Mouse (Mus musculus) heart, postnatal 4 days (tissue): Measurements from ENCODE around the gene Spata1. TPM values are rescaled to one million over a fixed set of nuclear protein-coding genes. Genes with fewer than 3 reads are reported as not detected.

Experiments
- DNase-seq: peaks from one replicate; pipeline ENCODE4 v3.0.0; 2021
- total RNA-seq, 2 experiments: library from RNA; stranded (reverse); gene quantifications; 2 replicates each; pipeline ENCODE4 v1.2.3; 2021

Spata1 gene
- total RNA-seq = 1 to 10 TPM; 2.1 to 3.0 TPM

- DNase-seq = peak; percentile 95
Measured at GRCm38 (mm10) chr3:146499431-146500002, at the start of gene Spata1, which contains the start of gene Gng5. Spata1 (minus strand) TSS chr3:146499753. Gng5 (plus strand) TSS chr3:146499807.

- DNase-seq = no peak
Measured at GRCm38 (mm10) chr3:146543632-146544031, 44.1 kb upstream of the Spata1 start.

DNA sequence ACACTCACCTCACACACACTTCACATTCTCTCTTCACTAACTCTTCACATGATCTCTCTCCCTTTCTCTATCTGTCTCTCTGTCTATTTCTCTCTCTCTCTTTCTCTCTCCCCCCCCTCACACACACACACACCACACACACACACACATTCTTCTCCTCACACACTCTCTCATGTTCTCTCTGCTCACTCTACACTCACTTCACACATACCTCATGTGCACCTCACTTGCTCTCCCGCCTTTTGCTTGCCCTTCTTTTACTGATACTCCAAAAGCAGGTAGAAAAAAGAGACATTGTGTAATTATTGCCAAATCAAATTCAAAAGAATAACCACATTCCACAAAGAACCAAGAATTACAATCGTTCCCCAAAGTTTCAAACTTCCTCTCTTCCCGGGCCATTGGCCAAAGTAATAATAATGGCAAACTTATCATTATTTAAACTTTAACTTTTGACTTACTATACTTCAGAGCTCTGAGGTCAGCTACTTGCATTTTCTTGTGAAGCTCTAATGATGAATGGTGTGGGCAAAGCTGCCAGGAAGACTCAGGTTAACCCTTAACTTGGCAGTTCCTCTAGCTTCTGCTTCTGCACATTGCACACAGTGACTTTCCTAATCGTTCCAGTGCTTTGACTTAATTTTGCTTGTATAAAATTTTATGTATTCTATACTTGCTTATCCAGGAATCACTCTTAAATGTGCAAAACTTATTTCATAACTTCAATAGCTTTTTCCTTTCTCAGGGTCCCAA is 41.1 kb upstream of the Spata1 start:
- DNase-seq = no peak

- no peak for DNase-seq
Measured at GRCm38 (mm10) chr3:146534986-146535385, 35.4 kb upstream of the Spata1 start.

GRCm38 (mm10) chr3:146528335-146528734 is 28.8 kb upstream of the Spata1 start:
- DNase-seq = no peak

GRCm38 (mm10) chr3:146521652-146522020 is 22.1 kb upstream of the Spata1 start:
- no peak for DNase-seq

GRCm38 (mm10) chr3:146520798-146521651 is 21.5 kb upstream of the Spata1 start, which contains the start of gene Rpf1:
Rpf1 (minus strand) TSS chr3:146521429.
- DNase-seq = peak; percentile 91

GRCm38 (mm10) chr3:146520226-146520797 is 20.8 kb upstream of the Spata1 start:
- DNase-seq = no peak

- no peak for DNase-seq
Measured at GRCm38 (mm10) chr3:146506711-146507110, 7.2 kb upstream of the Spata1 start.

DNA sequence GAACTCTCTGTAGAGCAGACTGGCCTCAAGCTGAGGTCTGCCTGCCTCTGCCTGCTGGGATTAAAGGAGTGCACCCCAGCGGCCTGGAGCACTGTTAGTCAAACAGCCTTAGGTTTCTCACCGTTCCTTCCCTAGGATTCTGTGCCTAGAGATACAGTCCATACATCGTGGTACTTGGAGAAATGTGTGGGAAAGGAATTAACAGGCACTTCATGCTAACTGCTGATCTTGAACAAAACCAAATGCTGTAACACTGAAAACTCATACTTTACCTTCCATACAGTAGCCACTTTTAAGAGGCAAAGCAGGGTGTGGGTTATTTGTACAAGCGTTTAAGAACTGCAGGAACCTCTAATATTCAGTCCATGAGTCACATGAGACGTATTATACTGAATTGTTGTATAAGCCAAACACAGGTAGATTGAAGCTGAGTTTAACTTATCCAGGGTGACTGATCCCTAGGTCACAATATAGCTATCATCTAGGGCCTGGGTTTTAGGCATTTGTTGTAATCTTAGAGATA is 2.1 kb upstream of the Spata1 start:
- no peak for DNase-seq

DNA sequence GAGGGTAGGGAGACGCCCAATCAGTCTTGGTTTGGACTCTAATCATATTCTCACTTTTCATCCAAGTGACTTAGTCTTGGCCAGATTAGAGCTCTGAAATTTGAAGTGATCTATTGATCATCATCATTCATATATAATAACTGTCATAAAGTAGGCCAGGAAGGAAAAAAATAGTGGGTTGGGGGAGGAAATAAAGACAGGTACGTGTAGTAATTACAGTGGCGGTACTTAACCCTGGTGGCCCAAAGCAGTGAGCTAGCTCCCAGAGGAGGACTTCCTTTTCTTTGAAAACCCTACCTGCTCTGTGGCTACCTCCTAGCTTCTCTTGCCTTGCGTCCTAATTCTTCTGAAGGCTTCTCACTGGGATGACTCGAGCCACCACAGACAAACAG is 1.3 kb upstream of the Spata1 start:
- DNase-seq = no peak

DNA sequence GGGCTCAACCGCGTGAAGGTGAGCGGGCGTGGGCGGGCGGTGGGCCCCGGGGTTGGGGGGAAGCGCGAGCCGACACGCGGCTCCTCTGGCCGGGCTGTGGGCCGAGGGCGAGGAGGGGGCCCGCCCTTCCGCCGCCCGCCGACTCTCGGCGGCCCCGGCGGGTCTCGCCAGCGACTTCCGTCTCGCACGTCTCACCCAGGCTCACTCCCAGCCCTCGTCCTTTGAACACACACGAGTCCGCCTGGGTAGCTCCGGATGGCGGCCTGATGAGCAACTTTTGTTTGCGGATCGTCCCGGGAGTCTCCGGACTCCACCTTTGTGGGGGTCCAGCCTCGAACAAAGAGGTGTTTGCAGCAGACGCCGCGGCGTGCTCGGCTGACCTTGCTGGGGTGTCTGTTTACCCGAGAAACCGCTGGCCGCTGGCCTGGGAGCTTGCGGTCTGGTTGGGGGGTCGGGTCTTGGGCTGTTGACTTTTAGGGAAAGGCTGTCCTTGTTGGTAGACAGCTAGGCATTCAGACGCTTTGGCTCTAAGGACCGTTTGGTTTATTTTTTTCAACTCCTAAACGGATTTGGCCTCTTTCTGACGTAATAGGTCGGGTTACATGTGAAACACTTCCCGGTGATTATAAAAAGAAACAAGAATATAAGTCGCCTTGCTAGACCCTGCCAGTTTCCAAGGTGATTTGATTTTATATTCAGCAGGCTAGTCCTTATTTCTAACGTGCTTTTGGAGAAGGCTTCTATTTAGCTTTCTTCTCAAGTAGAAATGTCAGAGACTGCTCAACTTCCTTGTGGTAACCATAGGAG is 653 bp upstream of the Spata1 start:
- DNase-seq = peak; percentile 75

DNA sequence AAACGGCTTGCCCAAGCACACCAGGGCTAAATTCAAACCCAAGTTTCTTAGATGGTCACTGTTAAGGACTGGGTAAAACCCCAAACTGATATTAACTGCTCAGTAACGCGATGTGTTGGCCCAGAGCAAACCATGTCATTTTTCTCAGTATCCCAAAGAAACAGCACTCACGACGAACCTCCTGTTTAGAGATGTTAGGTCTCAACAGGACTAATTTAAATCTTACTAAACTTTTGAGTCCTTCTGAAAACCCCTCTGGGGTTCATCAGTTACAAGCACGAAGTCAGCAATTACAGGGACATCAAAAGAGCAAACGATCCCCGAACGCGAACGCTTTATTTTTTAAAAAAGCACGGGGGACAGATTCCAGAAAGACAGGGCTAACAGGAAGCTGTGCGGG is 564 bp downstream of the Spata1 start:
- DNase-seq = no peak

DNA sequence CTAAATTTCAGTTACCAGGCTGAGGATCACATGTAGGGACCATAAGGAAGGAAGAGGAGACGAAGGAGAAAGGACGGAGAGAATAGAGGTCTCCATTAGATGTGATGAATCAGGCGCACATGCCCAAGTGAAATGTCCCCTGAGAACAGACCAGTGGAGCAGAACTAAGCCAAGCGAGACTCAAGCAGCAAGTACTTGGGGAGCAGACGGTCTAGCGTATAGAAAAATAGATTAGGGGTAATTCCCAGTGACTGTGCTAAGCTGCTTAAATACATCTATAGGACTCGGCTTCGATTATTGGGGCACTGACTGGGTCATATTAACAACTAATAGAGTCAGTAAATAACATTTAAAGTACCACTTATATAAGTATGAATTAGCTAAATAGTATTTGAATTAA is 4.6 kb downstream of the Spata1 start:
- DNase-seq = no peak

DNA sequence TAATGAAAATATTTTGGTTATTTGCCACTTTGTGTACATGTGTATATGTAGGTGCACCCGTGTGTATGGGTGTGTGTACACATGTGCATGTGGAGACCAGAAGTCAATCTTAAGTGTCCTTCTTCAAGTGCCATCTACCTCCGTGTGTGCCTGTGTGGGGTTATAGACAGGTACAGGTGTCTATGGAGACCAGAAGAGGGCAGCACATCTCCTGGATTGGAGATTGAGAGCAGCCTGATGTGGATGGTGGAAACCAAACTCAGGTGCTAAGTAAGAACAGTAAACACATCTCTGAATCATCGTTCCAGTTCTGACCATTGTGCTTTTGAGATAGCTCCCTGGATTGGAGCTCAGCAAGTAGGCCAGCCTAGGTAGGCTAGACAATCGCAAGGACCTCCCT is 13.1 kb downstream of the Spata1 start:
- DNase-seq = no peak

GRCm38 (mm10) chr3:146482044-146482443 is 17.5 kb downstream of the Spata1 start:
- no peak for DNase-seq

DNA sequence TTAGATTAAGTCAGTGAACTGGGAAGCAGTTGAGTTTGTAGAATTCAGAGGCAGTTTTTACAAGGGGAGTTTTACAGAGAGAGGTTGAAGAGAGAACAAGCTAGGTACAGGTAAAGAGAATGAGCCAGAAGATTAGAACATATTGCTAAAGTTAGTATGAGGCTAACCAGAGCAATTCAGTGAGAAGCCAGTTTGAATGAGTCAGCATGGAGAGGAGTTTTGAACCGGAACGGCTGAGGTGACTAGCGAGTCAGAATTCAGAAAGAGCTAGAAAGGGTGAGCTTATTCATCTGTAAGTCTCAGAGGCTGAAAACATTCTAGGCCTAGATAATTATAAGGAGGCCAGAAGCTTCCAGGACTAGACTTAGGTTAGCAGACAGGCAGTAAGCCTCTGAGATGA is 25.1 kb downstream of the Spata1 start:
- no peak for DNase-seq

GRCm38 (mm10) chr3:146473741-146474140 is 25.8 kb downstream of the Spata1 start:
- DNase-seq = no peak

DNA sequence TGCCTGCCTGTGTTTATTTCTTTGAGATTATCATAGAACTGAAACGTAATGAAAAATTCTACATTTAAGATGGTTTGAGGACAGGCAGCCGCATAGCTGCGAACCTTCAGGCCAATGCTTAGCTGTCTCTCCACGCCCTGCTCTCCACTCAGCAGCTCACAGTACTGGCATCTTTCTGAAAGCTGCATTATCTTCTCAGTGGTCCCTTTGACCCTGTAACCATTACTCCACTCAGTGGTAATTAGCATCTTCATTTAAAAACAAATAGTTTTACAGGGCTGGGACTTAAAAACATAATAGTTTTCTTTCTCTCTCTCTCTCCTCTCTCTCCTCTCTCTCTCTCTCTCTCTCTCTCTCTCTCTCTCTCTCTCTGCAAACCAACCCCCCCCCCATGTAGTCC is 26.9 kb downstream of the Spata1 start:
- DNase-seq = no peak

DNA sequence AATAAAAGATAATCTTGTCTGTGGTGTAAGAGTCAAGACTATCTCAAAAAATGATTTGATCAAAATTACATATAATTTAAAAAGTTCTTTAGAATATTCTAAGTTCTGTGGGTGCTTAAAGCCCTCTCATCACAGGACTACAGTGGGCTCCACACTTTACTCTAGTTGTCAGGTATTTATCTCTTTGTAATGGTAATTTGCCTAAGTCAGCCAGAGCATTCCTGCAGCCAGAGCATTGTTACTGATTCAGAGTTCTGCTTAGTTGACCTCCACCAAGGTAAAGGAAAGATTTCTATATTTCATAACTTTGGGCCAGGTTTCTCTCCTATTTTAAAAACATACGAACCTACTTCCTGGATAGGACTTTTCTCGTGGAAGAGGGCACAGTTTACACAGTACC is 30.3 kb downstream of the Spata1 start:
- no peak for DNase-seq

DNA sequence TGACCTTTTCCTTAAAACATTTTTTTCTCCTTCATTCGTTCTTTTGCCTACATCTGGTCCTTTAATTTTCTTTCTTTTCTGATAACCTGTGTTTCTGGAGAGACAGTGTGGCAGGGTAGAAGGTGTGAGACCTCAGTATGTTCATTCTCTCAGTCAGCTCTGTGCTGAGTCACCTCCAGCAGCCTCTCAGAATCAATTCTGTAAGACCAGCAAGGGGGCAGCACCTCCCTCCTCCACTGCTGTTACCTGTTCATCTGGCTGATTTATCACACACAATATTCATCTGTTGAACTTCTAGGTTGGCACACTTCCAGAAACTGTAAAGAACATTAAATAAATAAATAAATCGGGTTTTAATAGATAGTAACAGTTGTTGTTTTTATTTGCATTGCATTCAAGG is 36.6 kb downstream of the Spata1 start:
- no peak for DNase-seq

DNA sequence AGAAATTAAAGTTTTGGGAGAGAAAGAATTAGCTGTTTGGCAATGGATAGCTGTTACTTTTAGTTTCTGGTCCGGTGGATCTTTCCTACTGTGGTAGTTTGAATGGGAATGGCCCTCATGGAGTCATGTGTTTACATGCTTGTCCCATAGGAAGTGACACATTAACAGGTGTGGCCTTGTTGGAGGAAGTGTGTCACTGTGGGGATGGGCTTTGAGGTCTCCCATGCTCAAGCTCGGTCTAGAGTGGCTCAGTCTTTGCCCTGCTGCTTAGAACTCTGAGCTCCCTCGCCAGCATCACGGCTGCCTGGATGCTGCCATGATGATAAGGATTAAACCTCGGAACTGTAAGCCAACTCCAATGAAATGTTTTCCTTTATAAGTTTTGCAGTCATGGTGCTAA is 48.2 kb downstream of the Spata1 start:
- no peak for DNase-seq
